Mouse (Mus musculus) kidney, embryonic 15.5 days (tissue): Measurements from ENCODE around the gene Smim11. TPM values are rescaled to one million over a fixed set of nuclear protein-coding genes. Genes with fewer than 3 reads are reported as not detected.

Experiments used
- ATAC-seq: fragments of 200-750 bp; cut with Nextera tagmentation; replicated peaks from 2 replicates; pipeline ENCODE4 v1.8.0; 2017; ENCODE audit warnings: moderate TSS enrichment; ENCODE audit not compliant: low FRiP score
- H3K27ac ChIP-seq: fragments of 300-500 bp; sonication (generic); 2 replicates; pipeline ENCODE4 v1.5.1; 2015; ENCODE audit warnings: mild to moderate bottlenecking, inconsistent platforms
- H3K27me3 ChIP-seq: fragments of 300-500 bp; sonication (generic); 2 replicates; pipeline ENCODE4 v1.6.1; 2015; ENCODE audit warnings: inconsistent platforms
- H3K36me3 ChIP-seq: fragments of 300-500 bp; sonication (generic); 2 replicates; pipeline ENCODE4 v1.6.1; 2015; ENCODE audit warnings: inconsistent platforms
- H3K4me1 ChIP-seq: fragments of 300-500 bp; sonication (generic); 2 replicates; pipeline ENCODE4 v1.6.1; 2015; ENCODE audit warnings: inconsistent platforms
- H3K4me2 ChIP-seq: fragments of 300-500 bp; sonication (generic); 2 replicates; pipeline ENCODE4 v1.6.1; 2015; ENCODE audit warnings: moderate library complexity, mild to moderate bottlenecking, inconsistent platforms
- H3K4me3 ChIP-seq: fragments of 300-500 bp; sonication (generic); replicated peaks from 2 replicates; pipeline ENCODE4 v1.5.1; 2015; ENCODE audit warnings: mild to moderate bottlenecking, inconsistent platforms
- H3K9ac ChIP-seq: fragments of 300-500 bp; sonication (generic); 2 replicates; pipeline ENCODE4 v1.6.1; 2015; ENCODE audit warnings: mild to moderate bottlenecking, inconsistent platforms
- H3K9me3 ChIP-seq: fragments of 300-500 bp; sonication (generic); replicated peaks from 2 replicates; pipeline ENCODE4 v1.6.1; 2016; ENCODE audit warnings: inconsistent platforms
- WGBS: fragments of 180-500 bp; shearing (Covaris S2); methylation state at CpG from one replicate; pipeline ENCODE4 v1.1.7; 2015; ENCODE audit warnings: mixed read lengths; 5-methylcytosine and 5-hydroxymethylcytosine counted together
- polyA plus RNA-seq: library from polyadenylated mRNA; unstranded; fragments of >200 nt; fragmentation: Nextera tagmentation; extraction: Ambion mirVana; gene quantifications from 2 replicates; pipeline ENCODE4 v1.2.1, GENCODE M21; 2015

Gene Smim11
- polyA plus RNA-seq, 1 experiment from 2014 or later = 126 TPM

DNA sequence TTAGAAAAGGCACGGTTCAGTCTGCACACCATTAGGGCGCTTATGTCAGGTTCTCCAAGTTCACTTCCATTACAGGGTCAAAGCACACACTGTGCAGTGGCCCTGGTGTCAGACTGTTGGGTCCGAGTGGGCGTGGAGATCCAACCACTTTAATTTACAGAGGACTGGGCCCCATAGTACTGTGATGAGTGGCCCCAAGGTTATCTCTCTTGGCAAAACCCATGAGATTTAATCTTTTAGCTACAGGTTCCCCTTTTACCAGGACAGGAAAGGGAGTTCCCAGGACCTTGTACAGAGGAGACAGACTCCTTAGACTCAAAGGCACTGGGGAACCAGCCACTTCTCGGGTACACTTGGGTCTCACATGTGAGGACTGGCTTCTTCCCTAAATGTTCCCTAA is 54.3 kb downstream of the Smim11 start:
- H3K4me2 ChIP-seq = no peak overlapping the region
- peaks cover 30% of the 10 kb centered on the region for H3K4me1 ChIP-seq
- H3K4me3 ChIP-seq = no peak overlapping the region
- no peaks in the 10 kb centered on the region for H3K9me3 ChIP-seq
- H3K27ac ChIP-seq = no peak overlapping the region
- no peak for ATAC-seq
- H3K27me3 ChIP-seq = peaks cover 14% of the 10 kb centered on the region; the same call in 1 of the 2 replicates
- no peaks in the 10 kb centered on the region for H3K36me3 ChIP-seq
- 0 out of 2 replicates have a peak overlapping the region, but pooled peaks have one; percentile 10 for H3K9ac ChIP-seq
- WGBS = 70% methylated on average over 5 of the region's 5 CpGs

DNA sequence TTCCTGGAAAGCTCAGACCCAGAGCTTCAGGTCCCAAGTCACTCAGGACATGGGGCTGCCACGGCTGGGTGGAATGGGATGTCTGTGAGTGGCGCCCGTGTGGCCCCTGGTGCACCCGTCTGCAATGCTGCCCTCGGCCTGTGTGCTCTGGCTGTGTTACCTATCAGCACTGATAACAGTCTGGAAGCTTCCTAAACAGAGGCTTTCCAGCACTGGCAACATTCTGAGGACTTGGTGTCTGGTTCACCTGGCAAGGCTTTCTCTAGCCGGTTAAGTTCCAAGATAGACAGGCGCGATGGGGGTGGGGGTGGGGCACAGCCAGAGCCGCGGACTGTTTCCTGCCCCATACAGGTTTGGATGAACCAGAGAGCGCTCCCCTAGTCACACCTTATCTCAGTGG is 54.9 kb downstream of the Smim11 start:
- H3K27me3 ChIP-seq = peaks cover 16% of the 10 kb centered on the region; the same call in 1 of the 2 replicates
- no peaks in the 10 kb centered on the region for H3K9me3 ChIP-seq
- no peak overlapping the region for H3K9ac ChIP-seq
- H3K27ac ChIP-seq = no peak overlapping the region
- H3K4me1 ChIP-seq = peaks cover 30% of the 10 kb centered on the region
- no peak overlapping the region for H3K4me2 ChIP-seq
- WGBS = 79% methylated on average over 11 of the region's 11 CpGs
- H3K36me3 ChIP-seq = no peaks in the 10 kb centered on the region
- no peak for ATAC-seq
- no peak overlapping the region for H3K4me3 ChIP-seq

DNA sequence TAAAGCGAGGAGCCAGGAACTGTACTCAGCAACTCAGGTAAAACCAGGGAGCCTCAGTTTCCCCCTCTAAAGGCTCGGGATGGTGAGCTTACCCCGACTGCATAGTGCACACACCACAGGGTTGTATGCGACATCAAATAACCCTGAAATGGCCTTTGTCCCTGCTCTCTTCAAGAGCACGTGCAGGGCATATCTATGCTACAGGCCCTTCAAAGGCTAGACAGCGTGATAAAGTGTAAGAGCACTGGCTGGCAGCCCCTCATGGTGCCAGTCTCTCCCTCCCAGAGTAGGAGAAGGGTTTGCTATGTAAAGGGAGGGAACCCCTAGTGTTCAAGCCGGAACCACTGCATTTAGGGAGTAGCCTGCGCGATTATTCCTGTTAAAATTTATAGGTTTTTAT is 55.9 kb downstream of the Smim11 start:
- no peak for ATAC-seq
- Histone ChIP-seq H3K27ac (no peak overlapping the region), H3K36me3 (no peaks in the 10 kb centered on the region), H3K4me1 (peaks cover 30% of the 10 kb centered on the region), H3K9me3 (no peaks in the 10 kb centered on the region), H3K4me3 (no peak overlapping the region), H3K27me3 (peaks cover 16% of the 10 kb centered on the region; the same call in 1 of the 2 replicates), H3K4me2 (no peak overlapping the region), H3K9ac (no peak overlapping the region)
- 65% methylated on average over 9 of the region's 9 CpGs for WGBS

DNA sequence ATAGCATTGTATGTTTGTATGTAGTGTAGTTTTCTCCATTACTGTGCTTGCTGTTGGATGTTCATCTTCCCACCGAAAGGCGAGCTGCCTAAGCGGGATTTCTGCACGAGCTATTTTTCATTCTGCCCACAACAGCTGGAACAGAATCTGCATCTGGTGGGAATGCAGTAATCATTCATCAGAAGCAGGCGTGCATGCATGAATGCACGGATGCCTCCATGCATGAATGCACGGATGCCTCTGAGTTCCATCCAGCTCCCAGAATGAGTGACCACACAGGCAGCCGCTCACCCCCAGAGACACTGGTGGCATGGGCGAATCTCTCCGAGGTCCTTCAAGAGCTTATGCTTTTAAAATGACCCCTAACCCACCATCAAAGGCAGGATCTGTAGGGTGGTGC is 56.5 kb downstream of the Smim11 start:
- Histone ChIP-seq H3K27ac (no peak overlapping the region), H3K9ac (no peak overlapping the region), H3K4me2 (peak overlapping the region; percentile 12; the same call in 1 of the 2 replicates), H3K4me3 (no peak overlapping the region), H3K27me3 (peaks cover 16% of the 10 kb centered on the region; the same call in 1 of the 2 replicates), H3K4me1 (peaks cover 30% of the 10 kb centered on the region), H3K9me3 (no peaks in the 10 kb centered on the region), H3K36me3 (no peaks in the 10 kb centered on the region)
- 46% methylated on average over 10 of the region's 10 CpGs for WGBS
- ATAC-seq = no peak

DNA sequence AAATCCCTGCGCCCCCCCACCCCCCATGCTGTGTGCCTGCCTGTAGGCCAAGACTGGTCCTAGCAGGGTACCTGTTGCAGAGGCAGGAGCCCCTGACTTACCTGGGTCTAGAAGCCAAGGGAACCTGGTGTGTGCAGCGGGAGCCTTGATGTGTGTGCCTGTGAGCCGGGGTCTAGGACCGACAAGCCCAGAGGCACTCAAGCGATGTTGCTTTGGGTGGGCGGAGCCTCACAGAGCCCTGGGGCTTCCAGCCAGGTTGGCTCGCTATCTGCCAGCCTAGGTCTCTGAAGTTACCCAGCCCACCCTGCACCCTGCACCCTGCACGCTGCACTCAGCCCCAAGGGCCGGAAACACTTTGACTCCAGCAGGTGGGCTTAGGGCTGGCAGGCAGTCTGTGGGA is 57.6 kb downstream of the Smim11 start:
- Histone ChIP-seq H3K4me3 (no peak overlapping the region), H3K9ac (no peak overlapping the region), H3K4me1 (peaks cover 30% of the 10 kb centered on the region), H3K4me2 (peak overlapping the region; percentile 30), H3K27me3 (peaks cover 16% of the 10 kb centered on the region; the same call in 1 of the 2 replicates), H3K9me3 (no peaks in the 10 kb centered on the region), H3K36me3 (no peaks in the 10 kb centered on the region), H3K27ac (0 out of 2 replicates have a peak overlapping the region, but pooled peaks have one; percentile 24)
- peak; percentile 74 for ATAC-seq
- WGBS = 15% methylated on average over 9 of the region's 9 CpGs

DNA sequence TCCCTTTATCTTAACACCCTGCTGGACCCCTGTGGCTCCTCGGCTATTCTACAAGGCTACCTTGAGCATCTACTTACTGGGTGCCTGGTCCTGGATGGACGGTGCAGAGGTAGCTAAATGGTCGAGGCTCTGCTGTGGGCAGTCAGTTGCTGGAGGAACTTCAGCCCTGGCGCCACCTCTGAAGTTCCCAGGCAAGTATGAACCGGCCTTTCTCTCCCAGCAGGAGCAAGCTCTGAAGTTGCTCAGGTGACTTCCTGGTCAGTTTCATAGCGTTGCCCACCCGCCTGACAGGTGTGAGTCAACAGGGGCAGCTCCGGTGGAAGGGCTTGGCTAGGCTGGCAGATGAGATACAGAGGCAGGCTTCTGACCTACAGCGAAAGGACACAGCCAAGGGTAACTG is 58.1 kb downstream of the Smim11 start, which contains the start of gene Kcne1:
Kcne1 (minus strand) TSS at position 240 of the 400 bp plus-strand sequence.
- WGBS = 44% methylated on average over 9 of the region's 9 CpGs
- H3K36me3 ChIP-seq = no peaks in the 10 kb centered on the region
- no peak within 1 kb of the TSS for H3K4me3 ChIP-seq
- H3K27ac ChIP-seq = 0 out of 2 replicates have a peak within 1 kb of the TSS, but pooled peaks have one; percentile 24
- peak within 1 kb of the TSS; percentile 30 for H3K4me2 ChIP-seq
- no peaks in the 10 kb centered on the region for H3K9me3 ChIP-seq
- no peak within 1 kb of the TSS for H3K9ac ChIP-seq
- peak; percentile 34 for ATAC-seq
- H3K27me3 ChIP-seq = peaks cover 16% of the 10 kb centered on the region; the same call in 1 of the 2 replicates
- peaks cover 30% of the 10 kb centered on the region for H3K4me1 ChIP-seq

DNA sequence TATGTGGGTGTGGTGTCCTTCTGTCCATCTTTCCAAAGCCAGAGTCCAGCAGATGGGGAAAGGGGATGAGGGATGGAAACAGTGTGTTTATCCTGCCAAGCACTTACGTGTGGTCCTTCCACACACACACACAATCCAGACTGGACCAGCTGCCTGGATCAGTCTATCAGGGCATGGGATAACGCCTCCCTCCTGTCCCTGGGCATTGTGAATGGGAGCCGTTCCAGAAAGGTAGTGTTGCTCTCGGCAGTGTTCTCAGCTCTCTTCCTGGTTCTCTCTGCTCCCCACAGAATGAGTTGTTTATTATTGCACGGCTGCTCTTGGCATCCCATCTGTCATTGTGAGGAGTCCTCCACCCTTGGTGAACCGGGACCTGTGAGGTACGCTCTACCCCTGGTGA is 59.6 kb downstream of the Smim11 start:
- Histone ChIP-seq H3K27me3 (peaks cover 13% of the 10 kb centered on the region; the same call in 1 of the 2 replicates), H3K4me1 (peaks cover 30% of the 10 kb centered on the region), H3K36me3 (no peaks in the 10 kb centered on the region), H3K27ac (no peak overlapping the region), H3K4me3 (no peak overlapping the region), H3K9me3 (no peaks in the 10 kb centered on the region), H3K4me2 (no peak overlapping the region), H3K9ac (no peak overlapping the region)
- no peak for ATAC-seq
- WGBS = 68% methylated on average over 7 of the region's 7 CpGs

Other genes starting within 250 kb of the Smim11 start
- 151 and 166 TPM in 2 replicates for gene Mrps6, start 243.0 kb upstream of the Smim11 start, polyA plus RNA-seq
- gene Gm49711, start 243.0 kb upstream of the Smim11 start, polyA plus RNA-seq = 0.29 TPM in 1 of 2 replicates, not detected in the other
- gene Slc5a3, start 243.0 kb upstream of the Smim11 start, polyA plus RNA-seq = 9.5 and 10.5 TPM in 2 replicates
- 0.10 and 0.27 TPM in 2 replicates for gene Kcne2, start 8.9 kb upstream of the Smim11 start, polyA plus RNA-seq
- not detected in 2 replicates for gene Fam243, start 20.2 kb downstream of the Smim11 start, polyA plus RNA-seq
- gene Kcne1, start 58.2 kb downstream of the Smim11 start, polyA plus RNA-seq = 1.8 and 2.0 TPM in 2 replicates
- 26.5 and 27.0 TPM in 2 replicates for gene Rcan1, start 169.6 kb downstream of the Smim11 start, polyA plus RNA-seq
- gene Clic6, start 184.4 kb downstream of the Smim11 start, polyA plus RNA-seq = 7.5 and 8.0 TPM in 2 replicates